Mouse (Mus musculus): ENCODE data around the gene Zcchc24.

The Zcchc24 gene

DNA sequence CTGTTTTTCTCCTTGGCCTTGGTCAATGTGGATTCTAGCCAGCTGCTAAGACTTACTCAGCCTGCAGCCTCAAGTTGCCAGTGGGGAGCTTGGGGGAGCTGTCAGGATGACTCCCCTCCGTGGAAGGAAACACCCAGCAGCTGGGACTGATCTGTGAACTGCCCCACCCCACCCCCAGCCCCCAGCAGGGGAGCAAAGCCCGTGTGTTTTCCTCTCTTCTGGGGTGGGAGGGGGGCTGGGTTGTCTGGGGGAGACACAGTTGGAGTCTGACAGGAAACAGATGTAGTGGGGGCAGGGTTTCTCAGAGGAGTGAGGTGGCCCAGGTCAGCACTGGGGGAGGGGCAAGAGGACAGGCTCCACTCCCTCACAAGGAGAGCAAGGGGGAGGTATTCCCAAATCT, 50.4 kb downstream of the Zcchc24 start:
- DNase-seq (ENCODE audit: low spot score in 2 of 2) = peak in 1 of 2 experiments; percentile 68

DNA sequence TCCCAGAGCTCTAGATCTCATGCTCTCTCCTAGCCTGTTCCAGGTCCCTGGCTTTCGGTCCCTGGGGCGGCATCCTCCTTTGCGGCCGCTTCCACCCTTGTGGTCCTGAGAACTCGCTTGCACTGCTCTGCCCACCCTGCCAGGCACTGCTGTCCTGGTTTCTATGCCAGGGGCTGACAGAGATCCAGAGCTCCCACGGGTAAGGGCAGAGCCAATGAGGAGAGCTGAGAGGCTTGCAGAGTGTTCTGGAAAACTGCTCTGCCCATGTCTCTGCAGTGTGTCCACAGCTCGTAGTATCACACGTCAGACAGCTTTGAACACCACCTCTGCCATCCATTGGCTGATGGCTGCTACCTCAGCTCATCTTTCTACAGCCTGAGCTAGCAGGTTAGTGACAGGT, 51.1 kb downstream of the Zcchc24 start:
- no peak for DNase-seq (ENCODE audit: low spot score in 2 of 2)

DNA sequence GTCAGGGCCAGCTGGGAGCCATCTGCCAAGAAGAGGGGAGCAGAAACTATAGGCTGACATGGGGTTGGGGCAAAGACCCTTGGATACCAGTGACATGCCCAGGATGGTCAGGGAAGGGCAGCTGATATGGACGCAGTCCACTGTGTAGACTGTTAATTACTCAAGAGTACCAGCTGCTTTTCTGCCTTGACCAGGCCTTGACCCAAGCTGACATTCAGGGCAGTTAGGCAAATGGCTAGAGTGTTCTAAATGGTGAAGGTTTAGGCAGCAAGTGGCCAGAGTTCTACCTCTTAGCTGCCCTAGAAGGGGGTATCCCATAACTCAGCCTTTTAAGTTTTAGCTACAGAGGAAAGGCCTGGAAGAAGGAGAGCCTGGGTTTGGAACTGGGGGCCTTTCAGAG, 52.3 kb downstream of the Zcchc24 start:
- no peak for DNase-seq (ENCODE audit: low spot score in 2 of 2)

DNA sequence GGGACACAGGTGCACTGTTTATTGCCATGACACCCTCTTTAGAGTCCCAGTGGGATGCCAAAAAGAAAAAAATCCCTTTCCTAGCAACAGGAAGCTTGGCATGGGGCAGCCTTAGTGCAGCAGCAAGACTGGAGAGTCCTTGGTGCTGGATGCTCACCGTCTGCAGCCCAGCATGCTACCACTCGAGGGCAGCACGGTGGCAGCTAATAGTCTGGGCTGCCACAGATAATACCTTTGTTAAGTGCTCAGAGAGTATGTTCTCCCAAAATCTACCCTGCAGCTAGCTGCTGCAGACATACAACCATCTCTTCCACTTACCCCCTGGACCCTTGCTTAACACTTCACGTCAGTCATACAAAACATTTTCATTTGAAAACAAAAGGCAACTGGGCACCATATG, 55.4 kb downstream of the Zcchc24 start:
- no peak for DNase-seq (ENCODE audit: low spot score in 2 of 2)

DNA sequence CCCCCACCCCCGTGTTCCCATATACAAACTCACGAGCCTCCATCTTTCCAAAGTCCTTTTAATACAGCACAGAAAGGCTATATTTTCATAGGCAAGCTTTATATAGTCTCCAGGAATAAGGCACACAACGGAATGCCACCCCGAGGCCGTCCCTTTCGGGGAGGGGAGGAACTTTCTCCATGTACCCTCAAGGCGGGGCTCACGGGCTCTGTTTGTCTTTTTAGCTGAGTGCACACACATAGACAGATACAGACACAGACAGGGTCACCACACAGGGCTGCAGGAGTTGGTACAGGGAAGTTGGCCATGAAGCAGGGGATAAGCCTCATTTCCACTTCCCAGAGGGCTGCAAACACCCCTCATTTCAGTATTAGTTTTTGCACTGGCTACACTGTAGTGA, 57.2 kb downstream of the Zcchc24 start:
- DNase-seq (ENCODE audit: low spot score in 2 of 2) = no peak

DNA sequence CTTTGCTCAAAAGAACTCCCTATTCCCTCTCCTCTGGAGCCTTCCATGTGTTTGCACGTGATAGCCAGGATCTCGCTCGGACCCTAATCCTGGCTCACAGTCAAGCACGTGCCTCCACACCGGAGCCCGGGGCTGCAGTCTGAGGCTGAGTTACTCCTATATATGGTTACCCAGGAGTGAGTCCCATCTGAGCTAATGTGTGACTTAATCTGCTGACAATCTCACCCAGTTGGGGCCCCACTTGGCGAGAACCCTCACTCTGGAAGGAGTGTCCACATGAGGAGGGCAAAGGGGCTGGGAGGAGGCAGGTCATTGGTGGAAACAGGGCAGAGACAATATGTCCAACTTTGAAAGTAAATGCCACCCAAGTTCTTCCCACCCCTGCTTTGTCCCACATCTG, 57.7 kb downstream of the Zcchc24 start:
- DNase-seq (ENCODE audit: low spot score in 2 of 2) = no peak

DNA sequence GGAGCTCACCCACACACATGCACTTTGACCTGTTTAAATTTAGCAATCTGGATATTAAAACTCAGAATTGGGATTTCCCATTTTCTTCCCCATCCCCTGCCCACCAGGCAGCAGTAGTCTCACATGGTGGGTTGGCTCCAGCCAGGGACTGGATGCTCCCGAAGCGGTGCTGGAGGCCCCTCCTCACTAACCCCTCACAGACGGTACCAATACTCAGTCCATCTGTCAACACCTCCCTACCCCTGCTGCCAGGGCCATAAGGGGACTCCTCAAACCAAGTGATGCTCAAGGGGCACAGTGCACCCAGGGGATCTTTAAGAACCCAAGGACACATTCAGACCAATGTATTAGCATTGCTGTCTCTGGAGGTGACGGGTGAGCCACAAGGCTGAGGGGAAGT, 58.2 kb downstream of the Zcchc24 start:
- no peak for DNase-seq (ENCODE audit: low spot score in 2 of 2)

DNA sequence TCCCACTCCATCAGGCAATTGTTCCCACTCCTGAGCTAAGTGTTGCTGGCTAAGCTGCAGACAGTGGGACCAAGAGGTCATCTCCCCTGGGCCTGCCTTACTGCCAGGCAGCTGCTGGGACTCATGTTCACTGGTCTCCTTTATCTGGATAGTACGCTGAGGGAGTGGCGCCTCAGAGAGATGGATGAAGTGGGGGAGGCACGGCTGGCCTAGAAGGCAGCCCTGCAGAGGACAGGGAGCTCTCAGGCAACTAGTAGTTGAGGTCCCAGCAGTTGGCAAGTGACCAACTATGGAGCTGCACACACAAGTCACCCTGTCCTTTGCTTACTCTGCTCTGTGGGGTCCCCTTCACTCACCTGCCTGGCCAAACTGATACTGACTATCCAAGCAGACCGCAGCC, 58.8 kb downstream of the Zcchc24 start:
- DNase-seq (ENCODE audit: low spot score in 2 of 2) = peak in 1 of 2 experiments; percentile 47

DNA sequence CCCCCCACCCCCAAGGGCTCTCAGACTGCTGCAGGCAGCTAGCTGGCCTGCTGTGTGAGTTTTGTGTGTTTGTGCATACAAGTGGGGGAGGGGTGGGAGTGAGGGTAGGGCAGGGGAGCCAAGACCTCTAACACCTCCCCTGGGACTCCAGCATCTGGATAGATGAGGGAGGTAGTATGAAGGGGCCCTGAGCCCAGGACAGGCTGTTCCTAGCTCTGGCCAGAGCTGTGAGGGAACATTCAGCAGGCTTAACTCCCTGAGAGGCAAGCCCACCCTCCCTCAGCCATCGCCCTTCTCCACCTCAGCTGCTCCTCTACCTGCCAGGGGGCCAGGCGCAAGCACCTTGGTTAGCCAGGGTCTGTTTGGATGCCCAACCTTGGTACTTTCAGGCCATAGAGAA, 59.9 kb downstream of the Zcchc24 start:
- no peak for DNase-seq (ENCODE audit: low spot score in 2 of 2)

DNA sequence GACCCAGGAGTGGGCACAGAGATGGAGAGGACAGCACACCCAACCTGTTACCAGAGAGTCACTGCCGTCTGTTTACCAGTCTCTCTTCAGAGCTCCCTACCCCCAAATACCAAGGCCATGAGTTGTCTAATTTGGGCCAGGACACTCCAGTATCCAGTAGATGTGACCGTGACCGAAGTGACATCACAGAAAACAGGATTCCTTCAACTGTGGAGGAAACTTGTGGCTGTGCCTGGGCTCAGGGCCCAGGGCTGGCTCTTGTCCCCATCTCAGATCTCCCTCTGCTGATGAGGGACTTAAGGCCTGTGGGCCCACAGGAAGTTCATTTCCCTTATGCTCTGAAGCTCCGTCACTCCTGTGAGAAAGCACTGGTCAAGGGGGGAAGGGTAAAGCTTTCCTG, 60.4 kb downstream of the Zcchc24 start:
- DNase-seq (ENCODE audit: low spot score in 2 of 2) = peak in 1 of 2 experiments; percentile 59

DNA sequence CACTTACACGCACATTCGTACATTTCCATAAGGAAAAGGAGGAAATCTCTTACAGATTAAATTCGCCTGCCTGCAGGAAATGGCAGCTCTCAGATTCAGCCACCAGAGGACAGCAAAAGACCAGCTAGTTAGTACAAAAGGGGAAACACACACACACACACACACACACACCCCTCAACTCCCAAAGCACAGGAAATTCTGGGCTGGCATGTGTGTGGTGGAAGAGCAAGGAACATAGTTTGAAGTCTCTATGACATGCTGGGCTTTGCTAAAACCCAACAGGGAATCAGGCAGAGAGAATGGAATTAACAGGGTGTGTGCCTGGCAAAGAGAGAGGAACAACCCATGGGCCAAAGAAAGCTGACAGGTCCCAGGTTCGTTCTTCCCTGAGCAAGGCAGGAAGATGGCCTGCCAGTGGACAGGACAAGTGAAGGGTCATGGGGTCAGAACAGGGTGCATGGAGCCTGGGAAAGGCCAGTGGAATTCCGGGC, 61.1 kb downstream of the Zcchc24 start:
- peak in 1 of 2 experiments; percentile 50 for DNase-seq (ENCODE audit: low spot score in 2 of 2)

DNA sequence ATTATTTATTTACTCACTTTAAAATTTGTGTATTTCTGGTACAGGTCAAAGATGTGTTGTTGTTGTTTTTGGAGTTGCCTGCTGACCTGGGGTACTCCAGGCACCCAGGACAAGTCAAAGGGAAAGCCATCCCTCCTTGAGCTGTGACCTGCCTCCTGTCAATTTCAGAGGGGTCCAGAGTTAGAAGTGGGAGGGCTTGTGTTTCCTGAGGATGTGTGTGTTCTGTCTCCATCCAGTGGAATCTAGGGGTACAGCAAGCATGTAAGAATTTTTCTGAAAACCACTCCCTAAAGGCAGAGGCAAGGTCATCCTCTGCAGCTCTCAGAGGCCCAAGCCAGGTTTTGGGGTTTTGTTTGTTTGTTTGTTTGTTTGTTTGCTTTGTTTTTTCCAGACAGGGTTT, 66.9 kb downstream of the Zcchc24 start:
- DNase-seq (ENCODE audit: low spot score in 2 of 2) = no peak

DNA sequence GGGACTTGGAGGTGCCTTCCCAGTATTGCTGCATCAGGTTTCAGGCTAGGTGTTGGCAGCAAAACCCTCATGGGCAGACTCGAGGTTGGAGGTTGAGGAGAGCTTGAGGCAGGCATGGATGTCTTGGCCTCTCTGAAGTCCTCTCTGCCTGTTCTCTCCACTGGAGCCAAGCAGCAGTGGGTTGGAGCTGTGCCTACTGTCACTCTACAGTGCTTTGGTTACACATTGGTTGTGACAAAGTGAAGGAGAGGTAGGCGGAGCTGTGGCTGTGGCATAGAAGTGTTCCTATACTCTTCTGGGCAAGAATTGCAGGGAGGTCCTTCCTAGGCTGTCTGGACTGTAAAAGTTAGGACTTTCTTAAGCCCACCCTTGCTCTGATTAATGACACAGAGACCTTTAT, 72.5 kb downstream of the Zcchc24 start:
- no peak for DNase-seq (ENCODE audit: low spot score in 2 of 2)

DNA sequence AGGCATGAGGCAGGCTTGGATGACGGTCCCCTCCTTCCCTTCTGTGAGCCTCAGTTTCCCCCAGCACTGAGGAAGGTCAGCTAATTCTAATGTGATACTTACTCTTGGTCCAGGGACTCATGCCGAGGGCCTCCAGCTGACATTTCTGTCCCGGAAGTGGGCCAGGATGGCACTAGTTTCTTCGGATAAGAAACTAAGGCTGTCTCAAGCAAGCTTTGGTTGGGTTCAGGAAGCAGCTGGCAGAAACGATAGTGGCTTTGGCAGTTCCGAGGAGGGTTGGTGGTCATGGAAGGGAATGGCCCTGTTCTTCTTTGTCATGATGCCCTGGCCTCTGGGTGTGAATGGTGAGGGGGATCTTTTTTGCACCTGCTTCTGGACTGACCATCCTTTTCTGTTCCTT, 73.8 kb downstream of the Zcchc24 start:
- no peak for DNase-seq (ENCODE audit: low spot score in 2 of 2)

DNA sequence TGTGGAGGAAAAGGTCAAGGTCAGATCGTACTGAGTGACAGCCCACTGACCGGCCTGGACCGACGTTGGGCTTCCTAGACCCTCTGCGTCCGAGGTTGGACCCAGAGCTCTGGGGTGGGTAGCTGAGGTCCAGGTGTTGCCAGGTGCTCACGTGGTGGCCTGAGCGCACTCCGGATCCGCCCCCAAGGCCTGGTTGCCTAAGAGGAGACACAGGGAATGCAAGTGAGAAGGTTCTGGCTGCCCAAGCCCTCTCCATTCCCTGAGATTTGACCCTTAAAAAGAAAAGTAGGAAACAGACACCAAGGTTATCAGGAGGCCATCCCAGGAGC, 74.3 kb downstream of the Zcchc24 start:
- peak in 1 of 2 experiments; percentile 40 for DNase-seq (ENCODE audit: low spot score in 2 of 2)

DNA sequence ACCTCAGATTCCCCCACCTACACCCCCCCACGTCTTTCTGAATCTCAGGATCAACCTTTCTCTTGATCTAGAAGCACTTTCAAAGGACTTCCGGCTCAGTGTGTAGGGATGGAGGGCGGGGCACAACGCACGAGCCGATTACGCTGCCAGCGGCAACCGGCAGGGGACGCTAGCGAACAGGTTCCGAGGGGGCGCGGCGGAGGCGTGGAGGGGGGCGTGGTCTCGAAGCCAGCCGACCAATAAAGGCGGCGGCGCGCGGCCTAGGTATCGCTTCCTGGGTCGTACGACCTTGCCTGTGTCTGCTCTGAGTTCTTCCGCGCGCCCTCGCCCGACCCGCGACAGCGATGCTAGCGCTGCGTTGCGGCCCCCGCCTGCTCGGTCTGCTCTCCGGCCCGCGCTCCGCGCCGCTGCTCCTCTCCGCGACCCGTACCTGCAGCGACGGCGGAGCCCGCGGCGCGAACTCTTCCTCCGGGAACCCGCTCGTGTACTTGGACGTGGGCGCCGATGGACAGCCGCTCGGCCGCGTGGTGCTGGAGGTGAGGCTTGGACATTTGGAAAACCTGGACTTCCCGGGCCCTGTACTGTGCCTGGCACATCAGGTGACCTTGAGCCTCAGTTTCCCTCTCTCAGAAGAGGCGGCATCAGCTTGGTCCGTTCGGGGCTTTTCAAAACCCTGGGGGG, 74.8 kb downstream of the Zcchc24 start, which contains the start of gene Ppif:
TSS of gene Ppif (plus strand) at position 267 of the 681 bp plus-strand sequence.
- peak; percentile 95 to 96 for DNase-seq (ENCODE audit: low spot score in 2 of 2)

DNA sequence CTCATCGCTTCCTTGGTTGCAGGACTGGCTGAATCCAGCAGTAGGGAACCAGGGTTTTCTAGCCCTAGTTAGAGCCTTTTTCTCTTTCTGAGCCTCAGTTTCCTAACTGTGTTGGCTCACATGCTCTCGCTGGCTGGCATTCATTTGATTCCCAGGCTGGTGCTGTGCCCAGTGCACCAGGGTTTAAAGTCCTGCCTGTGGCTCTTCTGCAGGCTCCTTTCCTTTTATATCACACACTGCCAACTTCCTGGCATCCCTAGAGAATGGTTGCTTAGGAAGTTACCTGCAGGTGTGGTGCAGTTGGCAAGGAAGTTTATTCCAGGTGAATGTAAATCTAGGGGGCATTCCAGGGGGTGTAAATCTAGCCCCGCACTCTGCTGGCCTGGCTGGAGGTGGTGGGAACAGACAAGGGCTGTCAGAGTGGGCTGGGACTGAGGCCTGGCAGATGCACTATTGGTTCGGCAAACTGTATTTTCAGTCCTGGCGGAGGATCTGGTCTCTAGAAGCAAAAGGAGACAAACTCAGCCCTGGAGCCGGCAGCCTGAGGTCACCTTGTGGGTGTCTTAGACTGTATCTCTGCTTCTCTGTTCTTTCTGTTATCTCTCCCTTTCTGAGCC, 75.5 kb downstream of the Zcchc24 start:
- DNase-seq (ENCODE audit: low spot score in 2 of 2) = no peak

DNA sequence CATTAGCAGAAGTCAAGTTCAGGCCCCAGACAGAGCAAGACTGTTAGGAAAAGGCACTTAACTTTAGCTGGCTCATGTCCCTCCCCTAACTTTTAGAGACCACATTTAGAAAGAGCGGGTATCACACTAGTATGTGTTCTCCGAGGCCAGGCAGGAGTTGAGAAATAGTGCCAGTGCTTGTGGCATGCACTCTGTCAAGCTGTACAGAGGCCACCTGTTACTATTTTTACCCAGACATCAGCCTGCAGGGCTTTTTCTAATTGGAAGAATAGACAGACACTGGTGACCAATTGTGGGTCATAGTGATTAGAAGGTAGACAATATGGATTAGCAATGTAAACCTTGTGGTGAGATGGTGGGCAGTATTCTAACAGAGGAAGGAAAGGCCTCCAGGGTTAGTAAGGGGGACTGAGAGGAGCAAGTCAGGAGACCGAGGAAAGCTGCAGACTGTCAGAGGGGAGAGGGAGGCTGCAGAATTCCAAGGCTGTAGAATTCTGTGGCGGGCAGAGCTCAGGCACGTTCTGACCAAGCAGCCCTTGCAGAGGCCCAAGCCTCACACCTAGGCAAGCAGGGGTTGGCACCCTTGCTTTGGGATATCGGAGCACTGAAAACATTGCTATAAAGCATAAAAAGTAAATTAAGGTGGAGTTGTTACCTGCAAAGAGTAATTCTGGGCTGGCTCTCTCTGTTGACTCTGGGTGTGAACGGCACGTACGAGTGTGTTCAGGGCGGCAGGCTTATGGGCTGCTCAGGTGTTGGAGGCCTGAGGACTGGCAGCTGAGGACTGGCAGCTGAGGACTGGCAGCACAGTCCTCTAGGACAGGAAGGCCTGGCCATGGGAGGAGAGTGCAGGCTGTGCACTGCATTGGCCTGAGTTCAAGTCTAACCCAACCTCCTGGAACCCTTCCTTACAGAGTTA, 81.6 kb downstream of the Zcchc24 start:
- DNase-seq (ENCODE audit: low spot score in 2 of 2) = no peak

DNA sequence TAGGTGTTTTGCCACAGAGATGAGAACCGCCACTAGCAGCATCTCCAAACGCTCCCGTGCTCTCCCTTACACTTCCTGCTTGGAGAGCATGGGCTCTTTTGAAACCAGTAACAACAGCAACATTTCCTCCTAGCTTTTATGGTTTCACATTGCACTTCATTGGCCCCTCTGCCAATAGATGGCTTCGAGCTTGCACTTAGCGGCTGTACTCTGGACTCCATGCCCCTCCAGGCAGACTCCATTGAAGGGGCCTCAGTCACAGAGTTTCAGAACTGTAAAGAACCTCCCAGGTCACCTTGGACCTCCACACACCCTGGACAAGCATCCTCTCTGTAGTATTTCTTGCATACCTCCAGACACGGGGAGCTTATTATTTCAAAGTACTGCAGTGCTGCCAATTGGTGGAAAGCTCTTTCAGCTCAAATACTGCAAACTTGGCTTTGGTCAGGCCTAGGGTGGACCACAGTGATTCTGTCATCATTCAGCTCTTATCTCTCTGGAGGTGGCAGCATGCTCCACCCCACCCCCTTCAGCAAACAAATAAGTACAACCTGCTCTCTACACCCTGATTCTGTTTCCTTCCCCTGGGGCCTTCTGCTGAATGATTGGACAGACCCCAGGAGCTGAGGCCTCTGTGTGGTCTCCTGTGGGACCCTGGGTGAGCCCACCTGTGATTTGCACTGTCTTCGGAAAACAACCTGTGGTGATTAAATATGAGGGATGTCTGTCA, 82.5 kb downstream of the Zcchc24 start:
- DNase-seq (ENCODE audit: low spot score in 2 of 2) = no peak

DNA sequence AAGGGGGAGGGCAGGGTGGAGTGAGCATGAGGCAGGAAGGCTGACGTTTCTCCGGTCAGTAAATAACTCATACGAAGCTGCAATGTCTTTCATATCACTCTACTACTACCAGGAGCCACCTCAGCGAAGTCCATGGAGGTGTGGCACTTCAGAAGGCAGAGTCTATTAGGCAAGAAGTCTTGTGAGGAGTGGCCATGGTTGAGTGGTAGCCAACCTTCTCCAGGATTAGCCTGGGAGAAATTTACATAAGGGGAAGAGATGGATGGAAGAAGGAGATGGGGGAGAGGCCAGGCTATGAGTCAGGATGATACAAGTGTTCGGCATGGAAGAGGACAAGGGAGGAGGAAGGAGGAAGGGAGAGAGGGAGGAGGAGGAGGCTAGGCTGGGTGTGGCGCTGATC, 86.8 kb downstream of the Zcchc24 start:
- DNase-seq (ENCODE audit: low spot score in 2 of 2) = no peak

DNA sequence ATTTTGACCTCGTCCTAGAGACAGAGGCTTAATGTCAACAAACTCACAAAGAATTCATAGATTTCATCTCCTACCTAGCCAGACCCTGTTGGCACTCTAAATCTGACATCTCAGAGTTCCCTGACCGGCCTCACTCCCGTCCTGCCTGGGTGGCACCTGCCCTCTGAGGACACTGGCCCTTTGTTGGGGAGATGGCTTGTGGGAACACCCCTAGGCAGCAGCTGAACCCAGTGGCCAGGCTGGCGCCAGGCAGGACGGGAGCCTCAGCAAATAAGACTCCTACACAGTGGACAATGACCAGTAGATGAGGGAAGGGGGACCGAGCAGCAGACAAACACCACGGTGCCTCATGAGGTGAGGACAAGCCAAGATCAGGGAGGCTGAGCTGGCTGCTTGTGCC, 89.2 kb downstream of the Zcchc24 start:
- no peak for DNase-seq (ENCODE audit: low spot score in 2 of 2)

DNA sequence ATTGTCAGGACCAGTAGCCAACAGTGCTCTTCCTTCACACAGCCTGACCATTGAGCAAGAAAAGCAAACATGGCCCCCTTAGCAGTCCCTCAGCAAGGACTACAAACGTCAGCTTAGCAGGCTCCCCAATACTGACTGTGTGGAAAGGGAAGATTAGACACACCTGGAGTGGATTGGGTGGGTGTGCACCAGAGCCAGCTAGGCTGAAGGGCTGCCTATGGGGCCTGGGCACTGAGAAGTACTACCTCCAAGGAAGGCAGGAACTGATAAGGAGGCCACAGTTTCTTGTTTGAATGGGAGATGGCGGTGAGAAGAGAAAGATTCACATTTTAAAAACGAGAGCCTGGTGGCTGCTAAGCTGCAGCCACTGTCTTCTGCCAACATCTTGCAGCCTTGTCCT, 101.3 kb downstream of the Zcchc24 start:
- no peak for DNase-seq (ENCODE audit: low spot score in 2 of 2)
